Mouse (Mus musculus): ENCODE data around the gene Stat5b.

The Stat5b gene

DNA sequence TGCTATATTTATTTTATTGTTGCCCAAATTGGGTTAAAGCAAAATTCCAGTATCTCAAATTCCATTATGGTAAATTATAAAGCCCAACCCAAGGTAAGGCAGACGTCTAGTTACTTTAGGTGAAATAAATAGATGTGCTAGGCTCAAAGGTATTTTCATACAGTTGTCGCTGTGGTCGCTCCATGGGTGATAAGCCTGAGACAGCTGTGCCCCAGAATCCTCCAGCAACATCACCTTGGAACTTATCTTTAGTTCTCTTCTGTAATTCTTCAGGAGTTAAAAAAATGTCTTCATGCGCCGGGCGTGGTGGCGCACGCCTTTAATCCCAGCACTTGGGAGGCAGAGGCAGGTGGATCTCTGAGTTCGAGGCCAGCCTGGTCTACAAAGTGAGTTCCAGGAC is 11.6 kb downstream of the Stat5b start:
- no peak for DNase-seq

DNA sequence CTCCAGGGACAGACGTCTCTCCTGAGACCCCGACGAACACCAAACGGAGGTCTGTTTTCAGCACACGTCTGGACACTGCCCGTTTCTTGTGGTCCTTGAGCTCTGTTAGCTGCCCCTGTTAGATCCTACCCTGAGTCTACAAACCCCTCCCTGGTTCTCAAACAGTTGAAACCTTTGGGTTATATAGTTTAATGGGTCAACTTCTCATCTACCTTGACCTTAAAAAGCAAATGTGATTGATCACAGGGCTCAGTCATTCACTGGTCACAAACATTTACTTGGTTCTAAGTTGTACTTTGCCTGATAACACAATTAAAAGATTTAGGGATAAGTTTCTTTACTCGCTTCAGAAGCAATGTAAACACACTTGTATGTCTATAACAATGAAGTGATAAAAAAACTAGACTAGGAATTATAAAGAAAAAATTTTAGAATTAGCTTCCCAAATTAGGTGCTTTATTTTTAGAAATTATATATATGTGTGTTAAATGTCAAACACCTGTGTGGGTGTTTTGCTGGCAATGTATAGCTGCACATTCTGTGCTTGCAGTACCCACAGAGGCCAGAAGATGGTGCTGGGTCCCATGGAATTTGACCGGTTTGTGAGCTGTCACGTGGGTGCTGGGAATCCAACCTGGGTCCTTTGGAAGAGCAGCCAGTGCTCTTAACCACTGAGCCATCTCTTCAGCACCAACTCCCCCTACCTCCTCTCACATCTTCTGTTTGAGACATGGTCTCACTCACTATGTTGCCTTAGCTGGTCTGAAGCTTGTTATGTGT is 13.4 kb downstream of the Stat5b start:
- DNase-seq: no peak

GRCm38 (mm10) chr11:100833466-100833865 is 17.1 kb downstream of the Stat5b start:
- DNase-seq: peak in 1 of 2 experiments; percentile 50

DNA sequence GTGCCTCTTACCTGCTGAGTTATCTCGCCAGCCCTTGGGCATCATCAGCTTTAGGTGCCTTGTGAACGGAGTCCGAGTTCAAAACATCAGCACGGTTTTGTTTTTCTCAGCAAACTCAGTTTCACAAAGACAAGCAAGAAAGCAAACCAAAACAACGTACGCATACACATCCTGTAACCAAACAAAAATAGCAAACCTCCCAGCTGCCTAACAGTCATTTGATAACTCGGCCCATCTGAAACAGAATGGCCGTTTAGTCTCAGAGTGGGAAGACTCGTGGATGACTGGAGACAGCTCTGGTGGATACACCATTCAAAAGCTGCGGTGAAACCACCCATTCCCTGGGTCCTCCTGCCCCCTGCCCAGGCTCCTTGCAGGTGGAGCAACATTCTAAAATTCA is 19.1 kb downstream of the Stat5b start:
- no peak for DNase-seq

DNA sequence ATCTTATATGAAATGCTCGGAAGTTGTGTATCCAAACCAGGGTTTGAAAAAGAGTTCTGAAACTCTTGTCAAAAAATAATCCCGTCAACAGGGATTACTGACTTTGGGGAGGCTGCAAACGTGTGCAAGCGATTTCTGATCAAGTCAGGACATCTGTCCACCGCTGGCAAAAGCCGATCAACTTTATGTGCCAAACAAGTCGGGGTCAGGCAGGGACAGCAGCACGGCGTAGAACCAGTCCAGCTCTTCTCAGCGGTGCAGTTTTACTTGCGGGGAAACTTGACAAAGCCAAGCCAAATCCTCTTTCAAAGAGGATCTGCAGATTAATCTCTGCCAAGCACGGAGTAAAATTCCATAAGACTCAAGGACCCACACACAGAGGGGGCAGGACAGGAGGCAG is 20.8 kb downstream of the Stat5b start:
- no peak for DNase-seq

- DNase-seq: peak; percentile 54 to 60
Measured at GRCm38 (mm10) chr11:100828676-100829151, 21.8 kb downstream of the Stat5b start.

DNA sequence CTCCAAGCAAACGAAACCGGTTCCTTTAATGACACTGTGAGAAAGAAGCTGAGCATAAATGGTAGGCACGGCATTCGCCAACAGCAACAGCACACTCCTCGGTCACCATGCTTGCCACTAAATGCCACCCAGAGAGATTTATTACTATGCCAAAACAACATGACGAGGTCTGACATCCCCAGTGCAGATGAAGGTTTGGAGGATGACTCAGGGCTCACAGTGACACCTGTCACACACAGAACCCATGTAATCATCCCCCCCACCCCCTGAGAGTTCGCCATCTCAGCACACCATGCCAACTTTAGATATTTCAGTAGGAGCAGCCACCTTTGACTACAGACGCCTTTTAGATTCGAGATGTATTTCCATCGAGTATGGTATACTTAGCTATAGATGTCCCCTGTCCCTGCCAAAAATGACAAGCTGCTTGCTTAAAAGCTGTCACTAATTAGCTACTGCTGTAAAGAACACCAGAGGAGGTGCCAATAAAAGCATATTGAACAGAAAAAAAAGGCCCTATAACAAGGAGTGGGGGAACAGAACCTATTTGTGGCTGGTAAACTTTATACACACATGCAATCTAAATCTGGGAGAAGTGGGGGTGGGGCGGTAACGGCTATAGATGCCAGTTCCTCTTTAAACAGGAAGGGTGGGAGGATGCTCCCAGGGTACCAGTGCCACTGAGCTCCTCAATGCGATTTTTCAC is 24.2 kb downstream of the Stat5b start:
- DNase-seq: no peak

- DNase-seq: no peak
Measured at GRCm38 (mm10) chr11:100825451-100825850, 25.1 kb downstream of the Stat5b start.

- no peak for DNase-seq
Measured at GRCm38 (mm10) chr11:100824496-100824895, 26.0 kb downstream of the Stat5b start.

DNA sequence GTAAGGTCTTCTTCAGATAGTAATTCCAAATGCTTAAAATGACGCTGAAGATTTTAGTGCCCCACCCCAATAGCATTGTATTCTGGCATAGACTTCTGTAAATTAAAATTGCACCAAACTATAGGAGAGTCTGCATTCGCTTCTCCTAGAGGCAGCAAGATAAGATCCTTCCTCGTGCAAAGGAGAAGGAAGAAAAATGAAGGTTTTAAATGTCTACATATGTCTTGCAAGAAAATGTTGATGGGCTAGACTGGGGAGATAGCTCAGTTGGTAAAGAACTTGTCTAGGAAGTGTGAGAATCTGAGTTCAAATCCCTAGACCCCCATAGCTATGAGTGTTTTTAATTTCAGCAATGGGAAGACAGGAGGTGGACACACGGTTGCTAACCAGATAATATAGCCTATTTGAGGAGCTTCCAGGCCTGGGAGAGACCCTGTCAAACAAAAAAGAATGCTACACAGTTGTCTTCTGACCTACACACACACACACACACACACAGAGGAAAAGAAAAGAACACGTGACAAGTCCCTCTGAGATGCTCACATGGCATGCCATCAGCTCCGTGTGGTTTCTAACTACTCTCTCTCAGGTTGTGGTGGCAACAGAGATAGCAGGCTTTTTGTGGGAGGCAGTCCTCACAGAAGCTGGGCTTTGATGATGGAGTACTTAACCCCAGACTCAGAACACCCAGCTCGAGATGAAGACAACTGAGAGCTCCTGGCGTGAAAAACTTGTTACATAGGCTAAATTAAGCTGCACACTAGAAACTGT is 26.8 kb downstream of the Stat5b start:
- no peak for DNase-seq

- DNase-seq: peak; percentile 42 to 50
Measured at GRCm38 (mm10) chr11:100822365-100822764, 28.2 kb downstream of the Stat5b start.

GRCm38 (mm10) chr11:100821605-100822220 is 28.8 kb downstream of the Stat5b start:
- peak in 1 of 2 experiments; percentile 27 for DNase-seq

GRCm38 (mm10) chr11:100820047-100820446 is 30.5 kb downstream of the Stat5b start:
- DNase-seq: no peak

DNA sequence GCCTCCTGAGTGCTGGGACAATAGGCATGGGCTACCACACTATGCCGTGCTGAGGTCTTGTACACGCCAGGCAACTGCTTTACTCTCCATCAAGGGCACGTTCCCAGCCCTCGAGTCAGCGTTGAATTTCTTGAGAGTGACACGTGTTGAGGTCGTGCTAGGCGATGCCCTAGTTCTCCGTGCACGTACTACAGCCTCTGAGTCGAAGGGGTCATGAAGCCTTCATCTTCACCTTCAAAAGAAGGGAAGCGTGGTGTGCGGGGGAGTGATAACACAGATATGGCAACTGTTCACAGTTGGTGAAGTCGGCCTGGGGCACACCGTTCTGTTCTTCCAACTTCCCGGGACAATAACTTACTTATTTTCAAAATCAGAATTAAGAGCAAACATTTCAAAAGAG is 30.9 kb downstream of the Stat5b start:
- DNase-seq: no peak

DNA sequence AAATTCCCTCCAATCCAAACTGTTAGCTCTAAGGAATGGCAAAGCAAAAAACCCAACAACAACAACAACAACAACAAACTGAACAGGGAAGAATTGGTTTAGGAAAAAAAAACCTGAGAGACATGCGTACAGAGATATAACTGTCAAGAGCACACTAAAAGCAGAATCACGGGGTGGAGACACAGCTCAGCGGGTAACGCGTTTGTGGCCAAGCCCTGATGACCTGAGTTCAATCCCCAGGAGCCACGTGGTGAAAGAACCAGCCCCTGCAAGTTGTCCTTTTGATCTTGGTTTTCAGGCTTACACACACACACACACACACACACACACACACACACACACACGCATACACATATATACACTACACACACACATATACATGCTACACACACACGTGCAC is 31.5 kb downstream of the Stat5b start:
- peak in 1 of 2 experiments; percentile 26 for DNase-seq

GRCm38 (mm10) chr11:100818359-100819012 is 32.0 kb downstream of the Stat5b start:
- DNase-seq: peak in 1 of 2 experiments; percentile 22

DNA sequence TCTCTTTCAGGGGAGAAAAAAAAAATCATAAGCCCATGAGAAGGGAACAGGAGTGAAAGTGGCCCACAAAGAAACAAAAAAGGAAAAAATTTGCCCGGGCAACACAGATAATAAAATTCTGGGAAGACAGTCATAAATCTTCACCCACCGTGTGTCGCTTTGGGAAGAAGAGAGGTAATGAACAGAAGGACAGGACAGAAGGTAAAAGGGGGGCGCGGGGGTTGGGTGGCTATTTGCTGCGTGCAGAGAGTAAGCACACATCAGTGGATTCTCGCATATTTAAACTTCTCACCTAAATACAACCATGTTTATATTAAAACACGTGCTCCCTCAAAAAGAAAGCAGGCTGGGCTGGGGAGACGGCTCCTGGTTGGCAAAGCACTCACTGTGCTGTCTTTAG is 33.2 kb downstream of the Stat5b start:
- DNase-seq: peak; percentile 81 to 87

GRCm38 (mm10) chr11:100816801-100817200 is 33.7 kb downstream of the Stat5b start:
- peak; percentile 71 to 77 for DNase-seq

- DNase-seq: no peak
Measured at GRCm38 (mm10) chr11:100816342-100816741, 34.2 kb downstream of the Stat5b start.

GRCm38 (mm10) chr11:100814498-100814897 is 36.0 kb downstream of the Stat5b start:
- DNase-seq: peak; percentile 54 to 57

DNA sequence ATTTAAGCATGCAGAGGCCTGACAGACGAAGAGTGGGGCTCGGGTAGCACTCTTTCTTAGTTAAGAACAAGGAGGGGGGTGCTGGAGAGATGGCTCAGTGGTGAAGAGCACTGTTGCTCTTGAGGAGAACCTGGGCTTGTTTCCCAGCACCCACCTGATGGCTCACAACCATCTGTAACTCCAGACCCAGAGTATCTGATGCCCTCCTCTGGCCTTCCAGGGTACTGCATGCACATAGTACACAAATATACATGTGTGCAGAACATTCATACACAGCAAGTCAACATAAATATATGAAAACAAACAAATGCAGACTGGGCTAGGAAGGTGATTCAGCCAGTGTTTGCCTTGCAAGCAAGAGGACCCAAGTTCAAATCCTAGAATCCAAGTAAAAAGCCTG is 39.4 kb downstream of the Stat5b start:
- no peak for DNase-seq

- no peak for DNase-seq
Measured at GRCm38 (mm10) chr11:100810516-100810915, 40.0 kb downstream of the Stat5b start.
